Mouse (Mus musculus): ENCODE measurements at regions not wholly inside any gene's neighbourhood (a gene's known extent, or its start where the extent isn't known, plus 50 kb on each side); places are given as distances from the start of the nearest gene placed in this dataset.

- WGBS: 76% methylated on average over 6 of the region's 6 CpGs
- H3K9ac ChIP-seq (replicated peaks; ENCODE audit: low read length, poor library complexity, severe bottlenecking): no peak overlapping the region
- ATAC-seq (ENCODE audit: low FRiP score): no peak
- TF ChIP-seq CTCF (IDR thresholded peaks at IDR 0.05): no peak
- no peaks in the 10 kb centered on the region for H3K27me3 ChIP-seq (ENCODE audit: insufficient read depth, low read length)
- H3K4me2 ChIP-seq (ENCODE audit: low read depth, low read length, poor library complexity, severe bottlenecking): no peak overlapping the region
- H3K27ac ChIP-seq (ENCODE audit: low read depth, low read length): no peak overlapping the region
- no peaks in the 10 kb centered on the region for H3K36me3 ChIP-seq (ENCODE audit: insufficient read depth, low read length)
- no peak overlapping the region for H3K4me3 ChIP-seq (ENCODE audit: low read depth, low read length)
- no peaks in the 10 kb centered on the region for H3K4me1 ChIP-seq (ENCODE audit: insufficient read depth, low read length)
- DNase-seq (ENCODE audit: low spot score): no peak
- H3K9me3 ChIP-seq (ENCODE audit: low read length): no peaks in the 10 kb centered on the region
Observed at GRCm38 (mm10) chr6:139135693-139136092, 366.1 kb downstream of the Rergl start.

GRCm38 (mm10) chr6:139132083-139132679, 369.6 kb downstream of the Rergl start:
- H3K9me3 ChIP-seq (ENCODE audit: low read length): no peaks in the 10 kb centered on the region
- H3K4me2 ChIP-seq (ENCODE audit: low read depth, low read length, poor library complexity, severe bottlenecking): no peak overlapping the region
- H3K36me3 ChIP-seq (ENCODE audit: insufficient read depth, low read length): no peaks in the 10 kb centered on the region
- H3K4me1 ChIP-seq (ENCODE audit: insufficient read depth, low read length): no peaks in the 10 kb centered on the region
- no peak overlapping the region for H3K27ac ChIP-seq (ENCODE audit: low read depth, low read length)
- 84% methylated on average over 15 of the region's 15 CpGs for WGBS
- H3K27me3 ChIP-seq (ENCODE audit: insufficient read depth, low read length): no peaks in the 10 kb centered on the region
- no peak overlapping the region for H3K4me3 ChIP-seq (ENCODE audit: low read depth, low read length)
- no peak overlapping the region for H3K9ac ChIP-seq (replicated peaks; ENCODE audit: low read length, poor library complexity, severe bottlenecking)
- ATAC-seq (ENCODE audit: low FRiP score) (no peak), DNase-seq (ENCODE audit: low spot score) (no peak)
- no peak for TF ChIP-seq CTCF (IDR thresholded peaks at IDR 0.05)

- DNase-seq (ENCODE audit: low spot score): no peak
- 79% methylated on average over 6 of the region's 6 CpGs for WGBS
- Histone ChIP-seq H3K9me3 (ENCODE audit: low read length) (no peaks in the 10 kb centered on the region), H3K27ac (ENCODE audit: low read depth, low read length) (no peak overlapping the region), H3K9ac (replicated peaks; ENCODE audit: low read length, poor library complexity, severe bottlenecking) (no peak overlapping the region), H3K4me1 (ENCODE audit: insufficient read depth, low read length) (no peaks in the 10 kb centered on the region), H3K4me3 (ENCODE audit: low read depth, low read length) (no peak overlapping the region), H3K36me3 (ENCODE audit: insufficient read depth, low read length) (no peaks in the 10 kb centered on the region), H3K4me2 (ENCODE audit: low read depth, low read length, poor library complexity, severe bottlenecking) (no peak overlapping the region), H3K27me3 (ENCODE audit: insufficient read depth, low read length) (no peaks in the 10 kb centered on the region)
- TF ChIP-seq CTCF (IDR thresholded peaks at IDR 0.05): no peak
- no peak for ATAC-seq (ENCODE audit: low FRiP score)
Observed at GRCm38 (mm10) chr6:139108263-139108662, 393.5 kb downstream of the Rergl start.

GRCm38 (mm10) chr6:139103397-139103796, 398.4 kb downstream of the Rergl start:
- no peak overlapping the region for H3K9ac ChIP-seq (replicated peaks; ENCODE audit: low read length, poor library complexity, severe bottlenecking)
- H3K27ac ChIP-seq (ENCODE audit: low read depth, low read length): no peak overlapping the region
- no peak for TF ChIP-seq CTCF (IDR thresholded peaks at IDR 0.05)
- H3K27me3 ChIP-seq (ENCODE audit: insufficient read depth, low read length): no peaks in the 10 kb centered on the region
- no peak overlapping the region for H3K4me3 ChIP-seq (ENCODE audit: low read depth, low read length)
- H3K36me3 ChIP-seq (ENCODE audit: insufficient read depth, low read length): no peaks in the 10 kb centered on the region
- ATAC-seq (ENCODE audit: low FRiP score): no peak
- no peak overlapping the region for H3K4me2 ChIP-seq (ENCODE audit: low read depth, low read length, poor library complexity, severe bottlenecking)
- no peaks in the 10 kb centered on the region for H3K9me3 ChIP-seq (ENCODE audit: low read length)
- no peak for DNase-seq (ENCODE audit: low spot score)
- no peaks in the 10 kb centered on the region for H3K4me1 ChIP-seq (ENCODE audit: insufficient read depth, low read length)
- WGBS: 36% methylated on average over 3 of the region's 3 CpGs

- Histone ChIP-seq H3K27ac (ENCODE audit: low read depth, low read length) (no peak overlapping the region), H3K27me3 (ENCODE audit: insufficient read depth, low read length) (no peaks in the 10 kb centered on the region), H3K9me3 (ENCODE audit: low read length) (no peaks in the 10 kb centered on the region), H3K4me1 (ENCODE audit: insufficient read depth, low read length) (no peaks in the 10 kb centered on the region), H3K4me2 (ENCODE audit: low read depth, low read length, poor library complexity, severe bottlenecking) (no peak overlapping the region), H3K4me3 (ENCODE audit: low read depth, low read length) (no peak overlapping the region), H3K36me3 (ENCODE audit: insufficient read depth, low read length) (no peaks in the 10 kb centered on the region), H3K9ac (replicated peaks; ENCODE audit: low read length, poor library complexity, severe bottlenecking) (no peak overlapping the region)
- ATAC-seq (ENCODE audit: low FRiP score) (no peak), DNase-seq (ENCODE audit: low spot score) (no peak)
- 92% methylated on average over 11 of the region's 11 CpGs for WGBS
- no peak for TF ChIP-seq CTCF (IDR thresholded peaks at IDR 0.05)
Observed at GRCm38 (mm10) chr6:139099273-139099672, 402.5 kb downstream of the Rergl start.

- Histone ChIP-seq H3K4me1 (ENCODE audit: insufficient read depth, low read length) (no peaks in the 10 kb centered on the region), H3K4me3 (ENCODE audit: low read depth, low read length) (no peak overlapping the region), H3K36me3 (ENCODE audit: insufficient read depth, low read length) (no peaks in the 10 kb centered on the region), H3K27ac (ENCODE audit: low read depth, low read length) (no peak overlapping the region), H3K4me2 (ENCODE audit: low read depth, low read length, poor library complexity, severe bottlenecking) (no peak overlapping the region), H3K27me3 (ENCODE audit: insufficient read depth, low read length) (no peaks in the 10 kb centered on the region), H3K9me3 (ENCODE audit: low read length) (no peaks in the 10 kb centered on the region), H3K9ac (replicated peaks; ENCODE audit: low read length, poor library complexity, severe bottlenecking) (no peak overlapping the region)
- DNase-seq (ENCODE audit: low spot score) (peak; percentile 61), ATAC-seq (ENCODE audit: low FRiP score) (no peak)
- TF ChIP-seq CTCF (IDR thresholded peaks at IDR 0.05): no peak
- 43% methylated on average over 4 of the region's 4 CpGs for WGBS
Observed at GRCm38 (mm10) chr6:139075433-139075832, 417.1 kb upstream of the Igbp1b start.
